Mouse (Mus musculus) NIH3T3 (cell line): ENCODE data around the gene Dennd1a.

Source experiments
- DNase-seq: peaks from one replicate; pipeline ENCODE4 v3.0.0-alpha.2; 2012; ENCODE audit warnings: low read depth

The Dennd1a gene

GRCm38 (mm10) chr2:38164326-38165035, 122.7 kb downstream of the Dennd1a start:
- no peak for DNase-seq

GRCm38 (mm10) chr2:38162486-38162885, 124.7 kb downstream of the Dennd1a start:
- peak; percentile 16 for DNase-seq

GRCm38 (mm10) chr2:38161484-38161883, 125.7 kb downstream of the Dennd1a start:
- no peak for DNase-seq

GRCm38 (mm10) chr2:38159736-38160135, 127.5 kb downstream of the Dennd1a start:
- DNase-seq: no peak

GRCm38 (mm10) chr2:38157002-38157401, 130.2 kb downstream of the Dennd1a start:
- no peak for DNase-seq

GRCm38 (mm10) chr2:38156001-38156400, 131.2 kb downstream of the Dennd1a start:
- no peak for DNase-seq

GRCm38 (mm10) chr2:38144831-38145230, 142.4 kb downstream of the Dennd1a start:
- DNase-seq: no peak

GRCm38 (mm10) chr2:38144067-38144779, 143.0 kb downstream of the Dennd1a start:
- DNase-seq: no peak

- no peak for DNase-seq
Observed at GRCm38 (mm10) chr2:38142905-38143304, 144.3 kb downstream of the Dennd1a start.

- peak; percentile 29 for DNase-seq
Observed at GRCm38 (mm10) chr2:38142210-38142609, 145.0 kb downstream of the Dennd1a start.

- DNase-seq: no peak
Observed at GRCm38 (mm10) chr2:38139536-38139935, 147.7 kb downstream of the Dennd1a start.

GRCm38 (mm10) chr2:38137086-38137485, 150.1 kb downstream of the Dennd1a start:
- peak; percentile 11 for DNase-seq

GRCm38 (mm10) chr2:38135427-38135826, 151.8 kb downstream of the Dennd1a start:
- DNase-seq: peak; percentile 17

GRCm38 (mm10) chr2:38133036-38133825, 154.0 kb downstream of the Dennd1a start:
- DNase-seq: no peak

GRCm38 (mm10) chr2:38132233-38132822, 154.9 kb downstream of the Dennd1a start:
- DNase-seq: no peak

- no peak for DNase-seq
Observed at GRCm38 (mm10) chr2:38131538-38131937, 155.7 kb downstream of the Dennd1a start.

- no peak for DNase-seq
Observed at GRCm38 (mm10) chr2:38129961-38130802, 157.0 kb downstream of the Dennd1a start.

GRCm38 (mm10) chr2:38126383-38126732, 160.8 kb downstream of the Dennd1a start:
- no peak for DNase-seq

GRCm38 (mm10) chr2:38125671-38126382, 161.4 kb downstream of the Dennd1a start:
- DNase-seq: no peak

- no peak for DNase-seq
Observed at GRCm38 (mm10) chr2:38124727-38125126, 162.5 kb downstream of the Dennd1a start.

GRCm38 (mm10) chr2:38115000-38115399, 172.2 kb downstream of the Dennd1a start:
- DNase-seq: no peak
